Mouse (Mus musculus): ENCODE results near the gene Filip1l.

GRCm38 (mm10) chr16:57314236-57314635 is 38.7 kb upstream of the Filip1l start:
- TF ChIP-seq POLR2A (IDR thresholded peaks at IDR 0.05; ENCODE audit: borderline replicate concordance, control insufficient read depth, low read depth, low read length) = no peak
- TF ChIP-seq CTCF (IDR thresholded peaks at IDR 0.05; ENCODE audit: control insufficient read depth, insufficient read depth, low read length) = no peak
